Mouse (Mus musculus) brain, adult 2 months (tissue): Measurements from ENCODE around the gene Mmel1.
A peak's percentile ranks its signal among the peaks of the same experiment; 100 is the strongest.

ENCODE experiments used
- DNase-seq: peaks from one replicate; pipeline ENCODE4 v3.0.0; 2011; ENCODE audit warnings: low read depth, low spot score

Mmel1 gene

GRCm38 (mm10) chr4:154904185-154905071 lies 35.0 kb downstream of the Mmel1 start:
- DNase-seq = peak; percentile 96

GRCm38 (mm10) chr4:154907833-154908232 lies 38.4 kb downstream of the Mmel1 start:
- peak; percentile 93 for DNase-seq

GRCm38 (mm10) chr4:154908490-154908889 lies 39.1 kb downstream of the Mmel1 start:
- DNase-seq = no peak

GRCm38 (mm10) chr4:154910606-154911522 lies 41.5 kb downstream of the Mmel1 start:
- DNase-seq = peak; percentile 49

GRCm38 (mm10) chr4:154911644-154912043 lies 42.3 kb downstream of the Mmel1 start:
- no peak for DNase-seq

- no peak for DNase-seq
Observed at GRCm38 (mm10) chr4:154913845-154914244, 44.5 kb downstream of the Mmel1 start.

GRCm38 (mm10) chr4:154914252-154914651 lies 44.9 kb downstream of the Mmel1 start:
- DNase-seq = no peak

GRCm38 (mm10) chr4:154914707-154915106 lies 45.3 kb downstream of the Mmel1 start:
- DNase-seq = no peak

GRCm38 (mm10) chr4:154915286-154915685 lies 45.9 kb downstream of the Mmel1 start:
- DNase-seq = no peak

- DNase-seq = no peak
Observed at GRCm38 (mm10) chr4:154916662-154917061, 47.3 kb downstream of the Mmel1 start.

GRCm38 (mm10) chr4:154922291-154922690 lies 52.9 kb downstream of the Mmel1 start:
- peak; percentile 69 for DNase-seq

GRCm38 (mm10) chr4:154922931-154923330 lies 53.5 kb downstream of the Mmel1 start:
- DNase-seq = no peak

GRCm38 (mm10) chr4:154925413-154925812 lies 56.0 kb downstream of the Mmel1 start:
- DNase-seq = no peak

- no peak for DNase-seq
Observed at GRCm38 (mm10) chr4:154926969-154927898, 57.8 kb downstream of the Mmel1 start.

- DNase-seq = no peak
Observed at GRCm38 (mm10) chr4:154927899-154928337, 58.5 kb downstream of the Mmel1 start.

- DNase-seq = no peak
Observed at GRCm38 (mm10) chr4:154928395-154929087, 59.2 kb downstream of the Mmel1 start, which contains the start of gene Tnfrsf14. Tnfrsf14 (minus strand) TSS chr4:154928563.

GRCm38 (mm10) chr4:154929088-154929660 lies 59.8 kb downstream of the Mmel1 start:
- no peak for DNase-seq

- no peak for DNase-seq
Observed at GRCm38 (mm10) chr4:154933306-154933907, 64.0 kb downstream of the Mmel1 start.

- DNase-seq = no peak
Observed at GRCm38 (mm10) chr4:154934800-154935199, 65.4 kb downstream of the Mmel1 start.

GRCm38 (mm10) chr4:154935788-154936187 lies 66.4 kb downstream of the Mmel1 start:
- no peak for DNase-seq
